Mouse (Mus musculus): ENCODE data around the gene Macf1. TPM values are rescaled to one million over a fixed set of nuclear protein-coding genes. Genes with fewer than 3 reads are reported as not detected.

Macf1 gene
- total RNA-seq (2017): 368 to 783 TPM (median 392 TPM) in 3 replicates

DNA sequence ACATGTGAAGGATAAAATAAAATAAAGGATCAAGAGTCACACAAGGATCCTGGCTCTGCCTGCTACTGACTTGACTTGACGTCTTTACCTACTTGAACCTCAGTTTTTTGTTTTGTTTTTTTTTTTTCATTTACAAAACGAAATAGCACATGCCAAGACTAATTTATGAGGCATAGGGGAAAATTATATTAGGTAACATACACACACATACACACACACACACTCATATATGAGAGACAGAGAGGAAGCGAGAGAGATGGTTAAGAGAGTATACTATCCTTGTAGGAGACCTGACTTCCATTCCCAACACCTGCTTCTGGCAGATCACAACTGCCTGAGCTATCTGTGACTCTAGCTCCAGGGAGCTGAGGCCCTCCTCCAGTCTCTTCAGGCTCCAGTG lies at the start of gene Macf1:
Macf1 (minus strand) TSS at position 101 of the 400 bp plus-strand sequence.
- ATAC-seq (replicated peaks; ENCODE audit: insufficient number of reproducible peaks, low FRiP score, low TSS enrichment, poor library complexity, severe bottlenecking): no peak

- no peak for ATAC-seq (replicated peaks; ENCODE audit: insufficient number of reproducible peaks, low FRiP score, low TSS enrichment, poor library complexity, severe bottlenecking)
Observed at GRCm38 (mm10) chr4:123733532-123733931, 49.4 kb upstream of the Macf1 start.

GRCm38 (mm10) chr4:123732921-123733320 lies 48.8 kb upstream of the Macf1 start:
- peak; percentile 35 for ATAC-seq (replicated peaks; ENCODE audit: insufficient number of reproducible peaks, low FRiP score, low TSS enrichment, poor library complexity, severe bottlenecking)

- ATAC-seq (replicated peaks; ENCODE audit: insufficient number of reproducible peaks, low FRiP score, low TSS enrichment, poor library complexity, severe bottlenecking): no peak
Observed at GRCm38 (mm10) chr4:123732163-123732910, 48.2 kb upstream of the Macf1 start.

DNA sequence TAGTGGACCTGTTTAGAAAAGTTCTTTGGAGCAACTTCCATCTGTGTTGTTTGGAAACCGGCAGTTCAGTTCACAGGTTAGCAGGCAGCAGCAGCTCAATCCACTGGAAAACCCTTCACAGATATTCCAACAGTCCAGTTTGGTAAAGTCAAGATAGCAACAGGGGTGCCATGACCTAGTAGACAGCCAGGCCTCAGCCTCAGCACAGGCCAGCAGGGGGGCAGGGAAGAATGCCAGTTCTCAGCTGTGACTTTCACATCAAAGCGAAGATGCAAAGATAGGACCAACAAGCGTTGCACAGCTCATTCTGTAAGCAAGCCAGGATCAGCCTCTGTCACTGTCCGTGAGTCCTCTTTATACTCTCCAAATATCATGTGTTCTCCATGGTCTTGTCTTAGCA lies 37.6 kb upstream of the Macf1 start:
- ATAC-seq (replicated peaks; ENCODE audit: insufficient number of reproducible peaks, low FRiP score, low TSS enrichment, poor library complexity, severe bottlenecking): no peak

GRCm38 (mm10) chr4:123718434-123718780 lies 34.2 kb upstream of the Macf1 start:
- no peak for ATAC-seq (replicated peaks; ENCODE audit: insufficient number of reproducible peaks, low FRiP score, low TSS enrichment, poor library complexity, severe bottlenecking)

- ATAC-seq (replicated peaks; ENCODE audit: insufficient number of reproducible peaks, low FRiP score, low TSS enrichment, poor library complexity, severe bottlenecking): peak; percentile 99
Observed at GRCm38 (mm10) chr4:123717574-123718433, 33.6 kb upstream of the Macf1 start, which contains the start of gene Ndufs5. Gene Ndufs5, minus strand, starts transcription at chr4:123718202.

GRCm38 (mm10) chr4:123712431-123712830 lies 28.3 kb upstream of the Macf1 start:
- no peak for ATAC-seq (replicated peaks; ENCODE audit: insufficient number of reproducible peaks, low FRiP score, low TSS enrichment, poor library complexity, severe bottlenecking)

- no peak for ATAC-seq (replicated peaks; ENCODE audit: insufficient number of reproducible peaks, low FRiP score, low TSS enrichment, poor library complexity, severe bottlenecking)
Observed at GRCm38 (mm10) chr4:123707340-123707739, 23.2 kb upstream of the Macf1 start.

- ATAC-seq (replicated peaks; ENCODE audit: insufficient number of reproducible peaks, low FRiP score, low TSS enrichment, poor library complexity, severe bottlenecking): no peak
Observed at GRCm38 (mm10) chr4:123705340-123705739, 21.2 kb upstream of the Macf1 start.

DNA sequence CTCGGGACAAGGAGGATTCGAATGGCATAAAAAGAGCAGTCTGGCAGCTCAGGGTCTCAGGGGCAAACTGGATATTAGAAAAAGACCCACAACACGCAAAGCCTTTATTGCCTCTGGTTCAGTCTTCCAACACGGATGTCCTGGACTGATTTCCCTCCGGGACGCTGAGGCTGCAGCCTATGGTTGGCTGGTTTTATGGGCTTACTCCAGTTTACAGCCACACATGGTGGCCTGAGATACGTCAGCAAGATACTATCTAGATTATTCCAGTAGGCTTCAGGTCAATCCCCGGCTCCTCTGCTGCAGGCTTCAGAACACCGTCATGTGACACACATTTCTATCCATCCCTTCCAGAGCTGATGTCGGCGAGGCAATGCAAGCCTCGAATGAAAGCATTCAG lies 9.2 kb upstream of the Macf1 start:
- ATAC-seq (replicated peaks; ENCODE audit: insufficient number of reproducible peaks, low FRiP score, low TSS enrichment, poor library complexity, severe bottlenecking): no peak

DNA sequence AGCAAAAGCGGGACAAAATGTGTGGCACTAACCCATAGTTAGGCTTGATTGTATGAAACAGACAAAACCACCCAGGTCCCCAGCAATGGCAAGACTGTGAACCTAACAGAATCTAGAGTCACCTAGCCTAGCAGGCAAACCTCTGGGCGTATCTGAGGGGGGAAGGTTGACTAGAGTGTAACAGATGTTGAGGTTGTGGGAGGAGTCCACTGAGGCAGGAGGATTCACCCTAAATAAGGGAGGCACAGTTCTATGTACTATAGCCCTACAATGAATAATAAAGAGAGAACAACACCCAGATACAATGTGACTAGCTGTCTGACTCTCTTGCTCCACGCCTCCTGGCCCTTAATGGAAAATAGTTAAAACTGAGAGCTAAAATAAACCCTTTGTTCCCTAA lies 7.9 kb upstream of the Macf1 start:
- no peak for ATAC-seq (replicated peaks; ENCODE audit: insufficient number of reproducible peaks, low FRiP score, low TSS enrichment, poor library complexity, severe bottlenecking)

DNA sequence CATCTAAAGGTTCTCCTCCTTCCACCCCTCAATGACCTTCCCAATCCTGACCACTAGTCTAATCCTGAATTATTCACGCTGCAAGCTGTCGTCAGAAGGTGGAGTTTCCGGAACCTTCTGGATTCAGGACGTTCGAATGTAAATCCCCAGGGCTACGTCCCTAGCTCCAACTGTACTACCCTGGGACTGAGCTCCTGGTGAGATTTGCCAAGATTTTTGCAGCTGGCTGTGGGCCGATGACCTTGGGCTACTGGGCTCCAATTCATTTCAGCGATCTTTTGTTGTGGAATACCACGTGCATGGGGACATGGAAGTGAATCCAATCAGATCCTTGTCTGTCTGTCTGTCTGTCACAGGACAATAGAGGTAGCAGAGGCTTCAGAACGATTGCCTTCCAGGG lies 6.2 kb upstream of the Macf1 start:
- no peak for ATAC-seq (replicated peaks; ENCODE audit: insufficient number of reproducible peaks, low FRiP score, low TSS enrichment, poor library complexity, severe bottlenecking)

GRCm38 (mm10) chr4:123687025-123687781 lies 3.0 kb upstream of the Macf1 start:
- no peak for ATAC-seq (replicated peaks; ENCODE audit: insufficient number of reproducible peaks, low FRiP score, low TSS enrichment, poor library complexity, severe bottlenecking)

DNA sequence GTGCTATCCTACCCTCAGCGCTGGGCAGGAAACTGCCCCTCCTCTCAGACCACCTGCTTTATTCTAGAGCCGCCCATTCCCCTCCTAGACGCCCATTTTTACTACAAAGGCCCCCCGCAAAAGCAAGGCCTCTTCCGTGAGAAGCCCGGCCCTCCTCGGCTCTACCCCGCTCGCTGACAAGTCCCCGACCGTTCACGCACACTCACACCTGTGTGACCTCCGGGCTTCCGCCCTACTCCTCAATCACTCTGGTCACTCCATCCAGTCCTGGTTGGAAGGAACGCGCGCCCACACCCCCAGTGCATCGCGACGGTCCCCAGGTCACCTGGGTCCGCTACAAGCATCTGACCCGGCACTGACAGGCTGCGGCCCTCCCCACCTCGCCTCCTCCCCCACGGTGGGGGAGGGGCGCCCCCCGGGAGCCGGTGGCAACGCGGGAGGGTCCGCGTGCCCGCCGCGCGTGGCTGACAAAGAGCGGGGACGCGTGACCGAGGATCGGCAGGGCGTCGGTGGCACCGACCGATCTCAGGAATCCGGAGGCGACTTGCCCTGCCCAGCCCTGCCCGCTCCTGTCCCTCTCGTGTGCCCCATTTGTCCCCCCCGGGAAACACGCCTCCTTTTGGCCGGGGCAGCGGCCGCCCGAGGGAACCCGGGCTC lies 2.3 kb upstream of the Macf1 start:
- 0 out of 2 replicates have a peak, but pooled peaks have one; percentile 22 for ATAC-seq (replicated peaks; ENCODE audit: insufficient number of reproducible peaks, low FRiP score, low TSS enrichment, poor library complexity, severe bottlenecking)

DNA sequence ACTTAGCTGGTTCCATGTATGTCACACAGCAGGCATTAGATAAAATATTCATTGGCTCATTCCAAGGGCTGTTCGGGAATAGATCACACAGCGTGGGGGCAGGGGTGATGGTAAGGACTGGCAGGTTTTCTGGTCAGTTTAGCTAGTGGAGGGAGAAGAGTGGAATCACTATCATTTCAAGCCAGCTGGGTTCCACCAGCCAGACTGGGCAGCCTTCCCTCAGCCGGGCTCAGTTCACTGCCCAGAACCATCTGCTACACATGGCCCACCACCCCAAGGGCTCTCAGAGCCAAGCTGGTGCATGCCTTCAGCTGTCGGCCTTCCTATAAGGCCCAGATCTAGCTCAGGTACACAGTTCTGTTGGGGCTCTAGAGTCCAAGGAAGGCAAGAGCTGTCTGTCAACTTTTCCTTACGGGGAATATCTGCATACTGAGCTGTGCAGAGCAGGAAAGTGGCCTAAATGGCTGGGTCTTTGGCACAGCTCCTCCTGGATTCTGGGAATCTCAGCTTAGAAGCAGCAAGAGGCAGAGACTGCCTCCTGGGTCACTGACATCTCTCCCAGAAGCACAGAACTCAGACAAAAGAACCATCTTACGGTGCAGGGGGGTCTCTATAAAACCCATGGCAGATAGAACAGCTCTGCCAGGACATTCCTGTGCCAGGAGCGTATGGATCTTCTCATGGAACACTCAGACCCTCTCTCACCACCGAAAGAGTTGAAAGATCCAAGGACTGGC lies 1.5 kb upstream of the Macf1 start:
- no peak for ATAC-seq (replicated peaks; ENCODE audit: insufficient number of reproducible peaks, low FRiP score, low TSS enrichment, poor library complexity, severe bottlenecking)

GRCm38 (mm10) chr4:123685046-123685445 lies 886 bp upstream of the Macf1 start:
- ATAC-seq (replicated peaks; ENCODE audit: insufficient number of reproducible peaks, low FRiP score, low TSS enrichment, poor library complexity, severe bottlenecking): no peak

- no peak for ATAC-seq (replicated peaks; ENCODE audit: insufficient number of reproducible peaks, low FRiP score, low TSS enrichment, poor library complexity, severe bottlenecking)
Observed at GRCm38 (mm10) chr4:123682291-123682690, 1.9 kb downstream of the Macf1 start.
